Mouse (Mus musculus) left cerebral cortex, postnatal 36 days (tissue): ENCODE measurements around the gene Arsj. TPM values are rescaled to one million over a fixed set of nuclear protein-coding genes. Genes with fewer than 3 reads are reported as not detected.

Experiments
- DNase-seq, 2 experiments: peaks; one replicate each; pipeline ENCODE4 v3.0.0; 2021 to 2022; ENCODE audit warnings: low spot score in 2 of 2, mixed read lengths in 1 of 2
- intact Hi-C: fragments of 180-260 bp; cut with DNase I; formaldehyde crosslinking; loops from one replicate; pipeline ENCODE4 v1.15.1; 2025
- total RNA-seq, 2 experiments: library from RNA; stranded (reverse); gene quantifications; 2 replicates each; pipeline ENCODE4 v1.2.3; 2021

Gene Arsj
- total RNA-seq, 2 experiments from 2014 or later = 2.0 to 3.2 TPM

- intact Hi-C loops = no loop called here
These were observed 34.6 kb downstream of the Arsj start for GRCm38 (mm10) chr3:126397985-126398630.

GRCm38 (mm10) chr3:126400726-126401125, 37.2 kb downstream of the Arsj start:
- peak; percentile 26 to 38 for DNase-seq
- intact Hi-C loops = loop anchor here (5.0 kb wide), 2 partner anchors 33 to 548 kb away; no protein-coding TSS in a partner anchor

More at GRCm38 (mm10) chr3:126397985-126398630, 34.6 kb downstream of the Arsj start:
- no peak for DNase-seq

GRCm38 (mm10) chr3:126402836-126403235, 39.4 kb downstream of the Arsj start:
- intact Hi-C loops = loop anchor here (2.0 to 5.0 kb wide), 3 partner anchors 36 to 551 kb away; no protein-coding TSS in a partner anchor
- peak; percentile 50 to 51 for DNase-seq

DNA sequence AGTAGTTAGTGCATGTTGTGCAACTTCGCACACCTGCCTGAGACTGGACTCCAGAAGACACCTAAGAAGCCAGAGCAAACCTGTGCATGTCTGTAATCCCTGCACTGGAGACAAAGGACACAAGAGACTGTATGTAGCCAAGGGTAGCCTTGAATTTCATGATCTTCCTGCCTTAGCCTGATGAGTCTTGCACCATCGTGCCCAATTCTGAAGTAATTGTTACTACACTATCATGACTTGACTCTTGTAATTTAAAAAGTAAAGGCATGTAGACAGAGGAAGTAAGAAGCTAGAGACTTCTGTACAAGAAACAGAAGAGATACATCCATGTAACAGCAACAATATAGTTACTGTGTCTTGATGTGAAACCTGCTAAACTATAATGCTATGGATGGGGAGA, 40.7 kb downstream of the Arsj start:
- intact Hi-C loops = loop anchor here (5.0 kb wide), 2 partner anchors 37 to 552 kb away; no protein-coding TSS in a partner anchor
- no peak for DNase-seq

DNA sequence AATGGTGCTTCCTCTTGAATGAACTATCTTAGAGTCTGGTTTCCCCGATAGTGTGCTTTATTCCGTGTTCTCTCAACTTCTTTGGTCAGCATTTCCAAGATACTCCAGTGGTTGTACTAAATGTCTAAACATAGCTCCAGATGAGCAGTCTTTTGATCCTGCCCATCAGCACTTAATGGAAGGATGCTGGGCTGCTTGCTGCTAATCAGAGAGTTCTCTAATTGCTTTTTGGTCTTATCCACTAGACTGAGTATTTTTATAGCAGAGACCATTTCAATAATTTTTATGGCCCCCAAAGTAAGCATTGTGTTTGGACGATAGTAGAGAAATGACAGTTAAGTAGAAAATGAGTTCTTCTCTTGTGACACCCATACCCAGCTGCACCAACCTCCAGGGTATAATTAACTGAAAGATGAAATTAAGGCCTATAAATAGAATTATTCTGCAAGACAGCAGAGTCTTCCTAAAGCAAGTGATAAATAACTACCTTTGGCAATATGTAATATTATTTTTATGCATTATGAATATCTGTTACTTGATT, 67.1 kb downstream of the Arsj start:
- no peak for DNase-seq
- intact Hi-C loops = no loop called here

- intact Hi-C loops = no loop called here
- no peak for DNase-seq
These were observed 75.8 kb downstream of the Arsj start for GRCm38 (mm10) chr3:126439331-126439730.

DNA sequence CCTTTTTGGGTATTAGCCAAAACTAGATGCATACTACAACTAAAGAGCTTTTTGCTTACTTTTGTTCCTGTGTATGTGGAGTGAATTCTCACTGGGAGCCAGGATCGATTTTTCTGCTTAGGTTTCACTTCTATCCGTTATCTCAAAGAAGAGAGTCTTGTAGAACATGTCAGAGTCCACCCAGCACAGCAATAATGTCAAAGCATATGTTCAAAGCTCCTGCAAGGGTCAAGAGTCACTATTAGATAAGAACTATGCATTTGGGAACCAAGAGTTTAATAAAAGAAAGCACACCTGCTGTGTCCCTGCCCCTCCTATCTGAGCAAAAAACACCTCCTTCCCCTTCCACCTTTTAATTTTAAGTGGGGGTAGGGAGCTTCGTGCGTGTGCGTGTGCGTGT, 85.6 kb downstream of the Arsj start:
- DNase-seq = no peak
- intact Hi-C loops = no loop called here

GRCm38 (mm10) chr3:126449515-126449914, 86.0 kb downstream of the Arsj start:
- DNase-seq = no peak

DNA sequence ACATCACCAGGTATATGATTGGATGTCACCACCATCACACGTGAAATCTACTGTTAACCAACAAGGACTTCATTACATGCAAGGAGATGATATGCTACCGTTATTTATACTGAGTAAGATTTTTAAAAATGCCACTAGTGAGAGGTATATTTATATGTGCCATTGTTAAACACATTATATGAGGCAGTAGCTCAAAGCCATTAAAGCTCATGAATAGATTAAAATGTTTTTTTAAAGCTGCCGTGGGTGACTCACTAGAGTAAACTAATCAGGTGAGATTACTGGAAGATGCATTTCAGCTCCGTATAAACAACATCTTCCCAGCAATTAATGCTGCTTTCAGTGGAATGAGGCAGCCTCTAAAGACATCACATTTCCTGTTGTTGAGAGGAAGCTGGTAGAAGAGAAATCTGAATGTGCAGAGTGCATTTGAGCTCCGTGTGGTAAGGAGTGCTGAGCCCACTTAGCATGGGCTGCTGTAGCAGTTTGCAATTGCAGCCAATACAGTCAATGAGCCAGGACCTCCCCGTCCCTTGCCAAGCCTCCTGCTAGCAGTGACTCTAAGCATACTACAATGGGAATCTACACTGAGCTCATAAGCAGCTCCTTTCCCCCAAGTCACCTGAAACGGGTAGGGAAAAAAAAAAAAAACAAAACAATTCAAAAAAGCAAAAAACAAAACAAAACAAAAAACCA, 92.5 kb downstream of the Arsj start:
- intact Hi-C loops = no loop called here
- no peak for DNase-seq

More at GRCm38 (mm10) chr3:126449515-126449914, 86.0 kb downstream of the Arsj start:
- intact Hi-C loops = no loop called here

GRCm38 (mm10) chr3:126463119-126463815, 99.8 kb downstream of the Arsj start:
- no peak for DNase-seq
- intact Hi-C loops = no loop called here

GRCm38 (mm10) chr3:126464262-126464661, 100.8 kb downstream of the Arsj start:
- intact Hi-C loops = no loop called here
- no peak for DNase-seq

Other genes with a start within 250 kb of the Arsj start
- gene Camk2d, start 232.6 kb downstream of the Arsj start, total RNA-seq = 100 to 1,000 TPM; 143 to 185 TPM